Mouse (Mus musculus) splenic B cell, adult 2 months (primary cell): Measurements from ENCODE around the gene Ccdc141.

Experiments used
- DNase-seq: peaks from one replicate; pipeline ENCODE4 v3.0.0-alpha.2; 2011; ENCODE audit warnings: low read depth, low spot score
- H3K27me3 ChIP-seq: 2 replicates; pipeline ENCODE4 v1.6.1; 2012; ENCODE audit warnings: mild to moderate bottlenecking, low read length, moderate library complexity, mixed read lengths; ENCODE audit not compliant: control insufficient read depth, poor library complexity, insufficient read depth, severe bottlenecking
- H3K36me3 ChIP-seq: 2 replicates; pipeline ENCODE4 v1.6.1; 2012; ENCODE audit warnings: mild to moderate bottlenecking, low read length, moderate library complexity, mixed read lengths; ENCODE audit not compliant: control insufficient read depth, poor library complexity, insufficient read depth, severe bottlenecking

Ccdc141 gene

GRCm38 (mm10) chr2:77085313-77085712 lies 85.1 kb downstream of the Ccdc141 start:
- Histone ChIP-seq H3K27me3 (no peaks in the 10 kb centered on the region), H3K36me3 (no peaks in the 10 kb centered on the region)
- no peak for DNase-seq

- H3K36me3 ChIP-seq, result no peaks in the 10 kb centered on the region
- no peaks in the 10 kb centered on the region for H3K27me3 ChIP-seq
- no peak for DNase-seq
Measured at GRCm38 (mm10) chr2:77084629-77085028, 85.8 kb downstream of the Ccdc141 start.

GRCm38 (mm10) chr2:77081156-77081555 lies 89.3 kb downstream of the Ccdc141 start:
- DNase-seq, result no peak
- H3K36me3 ChIP-seq, result no peaks in the 10 kb centered on the region
- no peaks in the 10 kb centered on the region for H3K27me3 ChIP-seq

GRCm38 (mm10) chr2:77080657-77081056 lies 89.8 kb downstream of the Ccdc141 start:
- no peaks in the 10 kb centered on the region for H3K27me3 ChIP-seq
- H3K36me3 ChIP-seq, result no peaks in the 10 kb centered on the region
- no peak for DNase-seq

- DNase-seq, result no peak
- H3K27me3 ChIP-seq, result no peaks in the 10 kb centered on the region
Measured at GRCm38 (mm10) chr2:77078746-77079145, 91.7 kb downstream of the Ccdc141 start.

GRCm38 (mm10) chr2:77074373-77074772 lies 96.1 kb downstream of the Ccdc141 start:
- no peak for DNase-seq
- no peaks in the 10 kb centered on the region for H3K36me3 ChIP-seq
- no peaks in the 10 kb centered on the region for H3K27me3 ChIP-seq

More at GRCm38 (mm10) chr2:77078746-77079145, 91.7 kb downstream of the Ccdc141 start:
- H3K36me3 ChIP-seq, result no peaks in the 10 kb centered on the region

- DNase-seq, result no peak
- H3K36me3 ChIP-seq, result no peaks in the 10 kb centered on the region
- no peaks in the 10 kb centered on the region for H3K27me3 ChIP-seq
Measured at GRCm38 (mm10) chr2:77073930-77074329, 96.5 kb downstream of the Ccdc141 start.

GRCm38 (mm10) chr2:77065294-77065693 lies 105.1 kb downstream of the Ccdc141 start:
- no peaks in the 10 kb centered on the region for H3K27me3 ChIP-seq
- no peak for DNase-seq

GRCm38 (mm10) chr2:77061871-77062270 lies 108.6 kb downstream of the Ccdc141 start:
- DNase-seq, result no peak
- Histone ChIP-seq H3K27me3 (no peaks in the 10 kb centered on the region), H3K36me3 (no peaks in the 10 kb centered on the region)

More at GRCm38 (mm10) chr2:77065294-77065693, 105.1 kb downstream of the Ccdc141 start:
- H3K36me3 ChIP-seq, result no peaks in the 10 kb centered on the region

- DNase-seq, result no peak
- Histone ChIP-seq H3K36me3 (no peaks in the 10 kb centered on the region), H3K27me3 (no peaks in the 10 kb centered on the region)
Measured at GRCm38 (mm10) chr2:77059596-77059995, 110.8 kb downstream of the Ccdc141 start.

GRCm38 (mm10) chr2:77056367-77056766 lies 114.1 kb downstream of the Ccdc141 start:
- no peak for DNase-seq
- Histone ChIP-seq H3K27me3 (no peaks in the 10 kb centered on the region), H3K36me3 (no peaks in the 10 kb centered on the region)

GRCm38 (mm10) chr2:77042912-77043311 lies 127.5 kb downstream of the Ccdc141 start:
- no peak for DNase-seq
- no peaks in the 10 kb centered on the region for H3K36me3 ChIP-seq
- H3K27me3 ChIP-seq, result no peaks in the 10 kb centered on the region

GRCm38 (mm10) chr2:77039683-77040082 lies 130.8 kb downstream of the Ccdc141 start:
- Histone ChIP-seq H3K27me3 (no peaks in the 10 kb centered on the region), H3K36me3 (no peaks in the 10 kb centered on the region)
- DNase-seq, result no peak

GRCm38 (mm10) chr2:77039281-77039680 lies 131.2 kb downstream of the Ccdc141 start:
- DNase-seq, result no peak
- Histone ChIP-seq H3K27me3 (no peaks in the 10 kb centered on the region), H3K36me3 (no peaks in the 10 kb centered on the region)

GRCm38 (mm10) chr2:77037211-77037610 lies 133.2 kb downstream of the Ccdc141 start:
- H3K27me3 ChIP-seq, result no peaks in the 10 kb centered on the region
- DNase-seq, result no peak
- no peaks in the 10 kb centered on the region for H3K36me3 ChIP-seq

- H3K27me3 ChIP-seq, result no peaks in the 10 kb centered on the region
- no peak for DNase-seq
- H3K36me3 ChIP-seq, result no peaks in the 10 kb centered on the region
Measured at GRCm38 (mm10) chr2:77034112-77034511, 136.3 kb downstream of the Ccdc141 start.
